Comparison of ENCODE assay signal across 25 mouse cellular contexts in genomic region chr8:105981146-105981545, GRCm38 (mm10). TPM values are rescaled to one million over a fixed set of nuclear protein-coding genes. Genes with fewer than 3 reads are reported as not detected.
DNase-seq lines count a peak whose midpoint lies in the region; ATAC-seq and TF ChIP-seq lines count a peak whose summit lies in the region.
"Had no signal": no experiment of that assay in that cellular context is flagged by ENCODE, and none has a peak within 500 bp of the region (broad histone marks: within the 10 kb centered on the region; RNA-seq: fewer than 3 reads in every experiment).

No protein-coding gene starts in this region.

- H3K27me3 ChIP-seq in heart, embryonic 11.5 days (ENCODE audit: control insufficient read depth, insufficient read depth, low read length) = no peaks in the 10 kb centered on the region
- H3K27me3 ChIP-seq in kidney, postnatal 0 days (ENCODE audit: insufficient read depth, low read length) = no peaks in the 10 kb centered on the region
- no peaks in the 10 kb centered on the region for H3K27me3 ChIP-seq in kidney, embryonic 14.5 days (ENCODE audit: control insufficient read depth, insufficient read depth, low read length)
- H3K27me3 ChIP-seq in liver, embryonic 14.5 days (ENCODE audit: control insufficient read depth, insufficient read depth, low read length) = no peaks in the 10 kb centered on the region
- H3K27me3 ChIP-seq in MEL (ENCODE audit: control insufficient read depth in 1 of 2, insufficient read depth in 2 of 2, low read length in 2 of 2) = no peaks in the 10 kb centered on the region
- H3K27me3 ChIP-seq: forebrain, embryonic 15.5 days; heart, embryonic 13.5 days; hindbrain, embryonic 12.5 days had no signal

- no peaks in the 10 kb centered on the region for H3K9me3 ChIP-seq in heart, embryonic 11.5 days (replicated peaks; ENCODE audit: control insufficient read depth, low read length)
- no peaks in the 10 kb centered on the region for H3K9me3 ChIP-seq in kidney, postnatal 0 days (replicated peaks; ENCODE audit: low read length)
- H3K9me3 ChIP-seq in kidney, embryonic 14.5 days (ENCODE audit: control insufficient read depth, low read length) = no peaks in the 10 kb centered on the region
- H3K9me3 ChIP-seq in liver, embryonic 14.5 days (ENCODE audit: control insufficient read depth, low read length) = no peaks in the 10 kb centered on the region
- H3K9me3 ChIP-seq in MEL (replicated peaks; ENCODE audit: insufficient read depth, low read length) = no peaks in the 10 kb centered on the region
- H3K9me3 ChIP-seq: forebrain, embryonic 15.5 days; heart, embryonic 13.5 days; hindbrain, embryonic 12.5 days had no signal

- no peaks in the 10 kb centered on the region for H3K79me2 ChIP-seq in MEL (ENCODE audit: control insufficient read depth, insufficient read depth, low read length, poor library complexity)

- peak; percentile 21; the same call in 1 of the 2 replicates for TF ChIP-seq CTCF in kidney, postnatal 0 days (IDR thresholded peaks at IDR 0.05; ENCODE audit: low read depth)
- peak; percentile 12; the same call in 1 of the 2 replicates for TF ChIP-seq CTCF in liver, embryonic 14.5 days (IDR thresholded peaks at IDR 0.05; ENCODE audit: low read depth)
- TF ChIP-seq CTCF in MEL (IDR thresholded peaks at IDR 0.05 in 2 of 3, conservative IDR thresholded peaks at IDR 0.05 in 1 of 3; ENCODE audit: control insufficient read depth in 1 of 3, insufficient read depth in 1 of 3, low read depth in 2 of 3, low read length in 3 of 3, poor library complexity in 1 of 3, severe bottlenecking in 1 of 3) = peak in 1 of 3 experiments; percentile 35; a peak in 2 of 6 replicates

- H3K4me3 ChIP-seq in heart, embryonic 11.5 days (ENCODE audit: low read depth, low read length) = no peak overlapping the region
- H3K4me3 ChIP-seq in kidney, postnatal 0 days (replicated peaks; ENCODE audit: low read depth, low read length) = no peak overlapping the region
- H3K4me3 ChIP-seq in kidney, embryonic 14.5 days (ENCODE audit: low read length) = no peak overlapping the region
- no peak overlapping the region for H3K4me3 ChIP-seq in liver, embryonic 14.5 days (ENCODE audit: insufficient read depth in 1 of 2, low read depth in 2 of 2, low read length in 2 of 2)
- H3K4me3 ChIP-seq in MEL (ENCODE audit: control insufficient read depth in 1 of 2, insufficient read depth in 1 of 2, low read depth in 2 of 2, low read length in 2 of 2) = no peak overlapping the region
- H3K4me3 ChIP-seq: embryonic facial prominence, embryonic 10.5 days; forebrain, embryonic 15.5 days; heart, embryonic 13.5 days; hindbrain, embryonic 12.5 days had no signal

- no peak overlapping the region for H3K27ac ChIP-seq in heart, embryonic 11.5 days (ENCODE audit: low read depth, low read length)
- no peak overlapping the region for H3K27ac ChIP-seq in kidney, postnatal 0 days
- H3K27ac ChIP-seq in kidney, embryonic 14.5 days (ENCODE audit: low read depth, low read length) = no peak overlapping the region
- H3K27ac ChIP-seq in liver, embryonic 14.5 days = no peak overlapping the region
- no peak overlapping the region for H3K27ac ChIP-seq in MEL (ENCODE audit: control insufficient read depth, low read depth, low read length)
- H3K27ac ChIP-seq: embryonic facial prominence, embryonic 10.5 days; forebrain, embryonic 15.5 days; heart, embryonic 13.5 days; hindbrain, embryonic 12.5 days had no signal

- no peak for TF ChIP-seq EP300 in liver, embryonic 14.5 days (IDR thresholded peaks at IDR 0.05; ENCODE audit: low read depth)
- no peak for TF ChIP-seq EP300 in MEL (IDR thresholded peaks at IDR 0.05; ENCODE audit: low read depth in 1 of 2, low read length in 2 of 2)

- TF ChIP-seq POLR2A in MEL (IDR thresholded peaks at IDR 0.05; ENCODE audit: control insufficient read depth in 1 of 2, insufficient read depth in 1 of 2, low read depth in 1 of 2, low read length in 2 of 2, poor library complexity in 1 of 2) = no peak

- no peak overlapping the region for H3K4me2 ChIP-seq in heart, embryonic 11.5 days
- H3K4me2 ChIP-seq in kidney, postnatal 0 days (ENCODE audit: low read length) = no peak overlapping the region
- H3K4me2 ChIP-seq in kidney, embryonic 14.5 days (replicated peaks; ENCODE audit: low read depth, low read length) = no peak overlapping the region
- H3K4me2 ChIP-seq in liver, embryonic 14.5 days (ENCODE audit: low read depth) = no peak overlapping the region
- H3K4me2 ChIP-seq: forebrain, embryonic 15.5 days; heart, embryonic 13.5 days; hindbrain, embryonic 12.5 days had no signal

- no peak overlapping the region for H3K9ac ChIP-seq in heart, embryonic 11.5 days (ENCODE audit: low read depth, low read length)
- H3K9ac ChIP-seq in kidney, postnatal 0 days (ENCODE audit: low read depth, low read length) = no peak overlapping the region
- no peak overlapping the region for H3K9ac ChIP-seq in kidney, embryonic 14.5 days (ENCODE audit: low read depth, low read length)
- no peak overlapping the region for H3K9ac ChIP-seq in liver, embryonic 14.5 days (replicated peaks)
- H3K9ac ChIP-seq in MEL (ENCODE audit: control insufficient read depth, low read depth, low read length, poor library complexity, severe bottlenecking) = no peak overlapping the region
- H3K9ac ChIP-seq: forebrain, embryonic 15.5 days; heart, embryonic 13.5 days; hindbrain, embryonic 12.5 days had no signal

- H3K36me3 ChIP-seq in heart, embryonic 11.5 days (ENCODE audit: control insufficient read depth, insufficient read depth, low read length) = no peaks in the 10 kb centered on the region
- no peaks in the 10 kb centered on the region for H3K36me3 ChIP-seq in kidney, postnatal 0 days (ENCODE audit: insufficient read depth, low read length)
- H3K36me3 ChIP-seq in kidney, embryonic 14.5 days (ENCODE audit: control insufficient read depth, insufficient read depth, low read length) = no peaks in the 10 kb centered on the region
- no peaks in the 10 kb centered on the region for H3K36me3 ChIP-seq in liver, embryonic 14.5 days (replicated peaks; ENCODE audit: control insufficient read depth, insufficient read depth, low read depth)
- H3K36me3 ChIP-seq in MEL (ENCODE audit: control insufficient read depth in 1 of 2, insufficient read depth in 2 of 2, low read length in 2 of 2) = peaks cover 0 to 5% of the 10 kb centered on the region in 2 experiments; a peak in 2 of 4 replicates
- H3K36me3 ChIP-seq: embryonic facial prominence, embryonic 10.5 days; forebrain, embryonic 15.5 days; heart, embryonic 13.5 days; hindbrain, embryonic 12.5 days had no signal

- TF ChIP-seq RAD21 in MEL (IDR thresholded peaks at IDR 0.05; ENCODE audit: low read depth, low read length) = peak; percentile 18; the same call in 1 of the 2 replicates

- ATAC-seq in heart, embryonic 11.5 days (replicated peaks; ENCODE audit: insufficient number of reproducible peaks, low FRiP score, low TSS enrichment) = no peak
- no peak for ATAC-seq in kidney, postnatal 0 days (replicated peaks; ENCODE audit: low FRiP score, low read depth)
- ATAC-seq in kidney, embryonic 14.5 days (ENCODE audit: low FRiP score, low TSS enrichment) = no peak
- no peak for ATAC-seq in liver, embryonic 14.5 days (ENCODE audit: insufficient read depth)
- ATAC-seq: forebrain, embryonic 15.5 days; hindbrain, embryonic 16.5 days; inflammation-experienced regulatory T-cells, adult 6 months had no signal

- H3K4me1 ChIP-seq in heart, embryonic 11.5 days (ENCODE audit: control insufficient read depth, insufficient read depth, low read length) = no peaks in the 10 kb centered on the region
- no peaks in the 10 kb centered on the region for H3K4me1 ChIP-seq in kidney, postnatal 0 days (replicated peaks; ENCODE audit: insufficient read depth, low read length)
- H3K4me1 ChIP-seq in kidney, embryonic 14.5 days (ENCODE audit: control insufficient read depth, insufficient read depth, low read length) = no peaks in the 10 kb centered on the region
- 0 out of 4 replicates have a peak, but pooled peaks cover 0 to 2% of the 10 kb centered on the region in 2 experiments for H3K4me1 ChIP-seq in liver, embryonic 14.5 days (replicated peaks; ENCODE audit: control insufficient read depth in 2 of 2, insufficient read depth in 2 of 2, low read length in 1 of 2)
- H3K4me1 ChIP-seq in MEL (ENCODE audit: control insufficient read depth in 1 of 2, insufficient read depth in 2 of 2, low read length in 2 of 2) = peaks cover 3 to 10% of the 10 kb centered on the region in 2 experiments; a peak in 3 of 4 replicates
- H3K4me1 ChIP-seq: embryonic facial prominence, embryonic 10.5 days; forebrain, embryonic 15.5 days; heart, embryonic 13.5 days; hindbrain, embryonic 12.5 days had no signal

- 91% methylated on average over 1 of the region's 1 CpGs for WGBS in heart, embryonic 11.5 days (ENCODE audit: insufficient replicate concordance)
- WGBS in kidney, postnatal 0 days = 91% methylated on average over 1 of the region's 1 CpGs
- 89% methylated on average over 1 of the region's 1 CpGs for WGBS in kidney, embryonic 14.5 days
- 68% methylated on average over 1 of the region's 1 CpGs for WGBS in liver, embryonic 14.5 days (ENCODE audit: insufficient replicate concordance)

- peak; percentile 45 for DNase-seq in heart, adult 11 months
- DNase-seq in kidney, postnatal 0 days (ENCODE audit: low spot score) = no peak
- no peak for DNase-seq in liver, embryonic 14.5 days (ENCODE audit: low read depth in 3 of 3, low spot score in 3 of 3)
- no peak for DNase-seq in liver
- DNase-seq in MEL (ENCODE audit: low read depth, low spot score) = no peak
- DNase-seq in testis, postnatal 10 days (ENCODE audit: low spot score) = no peak
- DNase-seq: adrenal gland, adult 8-10 months; adrenal gland, postnatal 36 days; cerebellum, adult 2 months; cerebellum, postnatal 10 days; gastrocnemius, postnatal 14 days; heart, postnatal 36 days had no signal

RNA-seq across cellular contexts. Expression of gene Dpep3, which starts 1.9 kb away (rescaled TPM):
- not detected in 2 replicates for polyA plus RNA-seq in heart, embryonic 11.5 days (2014; fragmentation: Nextera tagmentation; extraction: Ambion mirVana)
- not detected in 2 replicates for polyA plus RNA-seq in kidney, postnatal 0 days (2015; fragmentation: Nextera tagmentation; extraction: Ambion mirVana)
- not detected in 2 replicates for polyA plus RNA-seq in kidney, embryonic 14.5 days (2014; fragmentation: Nextera tagmentation; extraction: Ambion mirVana)
- polyA plus RNA-seq in liver, embryonic 14.5 days (2012; rRNA removed) = not detected in 2 replicates
- polyA plus RNA-seq in liver, embryonic 14.5 days (2014; fragmentation: Nextera tagmentation; extraction: Ambion mirVana) = not detected in 2 replicates
- not detected in 2 replicates for total RNA-seq in MEL (2012; rRNA removed)
- polyA plus RNA-seq in MEL (2012; ENCODE audit: insufficient read depth in 1 of 2, insufficient read length in 2 of 2, low read depth in 1 of 2, low replicate concordance in 2 of 2, missing spikeins in 1 of 2) = under 1 TPM in 1 of 2 experiments, not detected in 1; 0.11 TPM
- total RNA-seq: adrenal gland, adult 8-10 months; adrenal gland, postnatal 36 days; gastrocnemius, postnatal 14 days; granulocyte monocyte progenitor cell, adult 5-6 weeks; heart, postnatal 36 days had no signal
- polyA plus RNA-seq: C2C12; cerebellum, adult 2 months; embryonic facial prominence, embryonic 10.5 days; embryonic facial prominence, embryonic 14.5 days; forebrain, embryonic 15.5 days; frontal cortex, adult 2 months; heart, embryonic 13.5 days; heart, postnatal 0 days; hindbrain, embryonic 12.5 days; hindbrain, embryonic 16.5 days; inflammation-experienced regulatory T-cells, adult 6 months had no signal

RNA-seq across cellular contexts. Expression of gene Dus2, which starts 10.0 kb away (rescaled TPM):
- 17.4 and 18.8 TPM in 2 replicates for polyA plus RNA-seq in heart, embryonic 11.5 days (2014; fragmentation: Nextera tagmentation; extraction: Ambion mirVana)
- polyA plus RNA-seq in kidney, postnatal 0 days (2015; fragmentation: Nextera tagmentation; extraction: Ambion mirVana) = 11.7 and 15.5 TPM in 2 replicates
- 18.3 and 19.9 TPM in 2 replicates for polyA plus RNA-seq in kidney, embryonic 14.5 days (2014; fragmentation: Nextera tagmentation; extraction: Ambion mirVana)
- 6.8 and 8.7 TPM in 2 replicates for polyA plus RNA-seq in liver, embryonic 14.5 days (2012; rRNA removed)
- polyA plus RNA-seq in liver, embryonic 14.5 days (2014; fragmentation: Nextera tagmentation; extraction: Ambion mirVana) = 9.8 and 10.5 TPM in 2 replicates
- 8.6 and 9.2 TPM in 2 replicates for total RNA-seq in MEL (2012; rRNA removed)
- 10 to 100 TPM in 1 of 2 experiments, not detected in 1; 11.9 TPM for polyA plus RNA-seq in MEL (2012; ENCODE audit: insufficient read depth in 1 of 2, insufficient read length in 2 of 2, low read depth in 1 of 2, low replicate concordance in 2 of 2, missing spikeins in 1 of 2)

RNA-seq across cellular contexts. Expression of gene Slc12a4, which starts 15.2 kb away (rescaled TPM):
- 28.6 and 39.9 TPM in 2 replicates for polyA plus RNA-seq in heart, embryonic 11.5 days (2014; fragmentation: Nextera tagmentation; extraction: Ambion mirVana)
- polyA plus RNA-seq in kidney, postnatal 0 days (2015; fragmentation: Nextera tagmentation; extraction: Ambion mirVana) = 19.8 and 23.7 TPM in 2 replicates
- polyA plus RNA-seq in kidney, embryonic 14.5 days (2014; fragmentation: Nextera tagmentation; extraction: Ambion mirVana) = 16.8 and 21.8 TPM in 2 replicates
- polyA plus RNA-seq in liver, embryonic 14.5 days (2012; rRNA removed) = 8.3 and 11.1 TPM in 2 replicates
- 6.9 and 8.9 TPM in 2 replicates for polyA plus RNA-seq in liver, embryonic 14.5 days (2014; fragmentation: Nextera tagmentation; extraction: Ambion mirVana)
- total RNA-seq in MEL (2012; rRNA removed) = 22.2 and 25.6 TPM in 2 replicates
- polyA plus RNA-seq in MEL (2012; ENCODE audit: insufficient read depth in 1 of 2, insufficient read length in 2 of 2, low read depth in 1 of 2, low replicate concordance in 2 of 2, missing spikeins in 1 of 2) = 10 to 100 TPM in 1 of 2 experiments, not detected in 1; 32.3 TPM

RNA-seq across cellular contexts. Expression of gene Dpep2nb, which starts 24.6 kb away (rescaled TPM):
- 0.33 TPM in 1 of 2 replicates, not detected in the other for polyA plus RNA-seq in heart, embryonic 11.5 days (2014; fragmentation: Nextera tagmentation; extraction: Ambion mirVana)
- not detected in 2 replicates for polyA plus RNA-seq in kidney, postnatal 0 days (2015; fragmentation: Nextera tagmentation; extraction: Ambion mirVana)
- 0.22 TPM in 1 of 2 replicates, not detected in the other for polyA plus RNA-seq in kidney, embryonic 14.5 days (2014; fragmentation: Nextera tagmentation; extraction: Ambion mirVana)
- polyA plus RNA-seq in liver, embryonic 14.5 days (2012; rRNA removed) = not detected in 2 replicates
- not detected in 2 replicates for polyA plus RNA-seq in liver, embryonic 14.5 days (2014; fragmentation: Nextera tagmentation; extraction: Ambion mirVana)
- total RNA-seq in MEL (2012; rRNA removed) = not detected in 2 replicates
- polyA plus RNA-seq in MEL (2012; ENCODE audit: insufficient read depth in 1 of 2, insufficient read length in 2 of 2, low read depth in 1 of 2, low replicate concordance in 2 of 2, missing spikeins in 1 of 2) = under 1 TPM in 1 of 2 experiments, not detected in 1; 0.14 TPM
- total RNA-seq: adrenal gland, adult 8-10 months; gastrocnemius, postnatal 14 days; granulocyte monocyte progenitor cell, adult 5-6 weeks; heart, postnatal 36 days had no signal
- polyA plus RNA-seq: cerebellum, adult 2 months; embryonic facial prominence, embryonic 10.5 days; embryonic facial prominence, embryonic 14.5 days; forebrain, embryonic 15.5 days; frontal cortex, adult 2 months; hindbrain, embryonic 12.5 days; hindbrain, embryonic 16.5 days; inflammation-experienced regulatory T-cells, adult 6 months had no signal

RNA-seq across cellular contexts. Expression of gene Ddx28, which starts 30.5 kb away (rescaled TPM):
- 13.4 and 15.2 TPM in 2 replicates for polyA plus RNA-seq in heart, embryonic 11.5 days (2014; fragmentation: Nextera tagmentation; extraction: Ambion mirVana)
- polyA plus RNA-seq in kidney, postnatal 0 days (2015; fragmentation: Nextera tagmentation; extraction: Ambion mirVana) = 16.1 and 16.9 TPM in 2 replicates
- polyA plus RNA-seq in kidney, embryonic 14.5 days (2014; fragmentation: Nextera tagmentation; extraction: Ambion mirVana) = 13.4 and 19.8 TPM in 2 replicates
- 6.6 and 6.8 TPM in 2 replicates for polyA plus RNA-seq in liver, embryonic 14.5 days (2012; rRNA removed)
- 9.1 and 9.4 TPM in 2 replicates for polyA plus RNA-seq in liver, embryonic 14.5 days (2014; fragmentation: Nextera tagmentation; extraction: Ambion mirVana)
- total RNA-seq in MEL (2012; rRNA removed) = 23.4 and 29.9 TPM in 2 replicates
- 10 to 100 TPM in 1 of 2 experiments, not detected in 1; 21.8 TPM for polyA plus RNA-seq in MEL (2012; ENCODE audit: insufficient read depth in 1 of 2, insufficient read length in 2 of 2, low read depth in 1 of 2, low replicate concordance in 2 of 2, missing spikeins in 1 of 2)
